Mouse (Mus musculus): ENCODE measurements at regions not wholly inside any gene's neighbourhood (a gene's known extent, or its start where the extent isn't known, plus 50 kb on each side); places are given as distances from the start of the nearest gene placed in this dataset.

GRCm38 (mm10) chr1:166793717-166794081 is 112.1 kb upstream of the Fmo9 start:
- no peaks in the 10 kb centered on the region for H3K9me3 ChIP-seq (replicated peaks)
- H3K27me3 ChIP-seq, result no peaks in the 10 kb centered on the region
- no peak overlapping the region for H3K27ac ChIP-seq (replicated peaks)
- 77% methylated on average over 1 of the region's 1 CpGs for WGBS
- no peak overlapping the region for H3K4me2 ChIP-seq (replicated peaks)
- H3K4me3 ChIP-seq (replicated peaks), result no peak overlapping the region
- H3K36me3 ChIP-seq, result no peaks in the 10 kb centered on the region
- H3K4me1 ChIP-seq, result no peaks in the 10 kb centered on the region
- H3K9ac ChIP-seq, result no peak overlapping the region
- no peak for ATAC-seq (ENCODE audit: insufficient number of reproducible peaks, low FRiP score, low TSS enrichment, low read depth)

- Histone ChIP-seq H3K9me3 (replicated peaks) (no peaks in the 10 kb centered on the region), H3K27me3 (no peaks in the 10 kb centered on the region), H3K27ac (replicated peaks) (no peak overlapping the region), H3K9ac (no peak overlapping the region), H3K4me2 (replicated peaks) (no peak overlapping the region), H3K4me1 (no peaks in the 10 kb centered on the region), H3K4me3 (replicated peaks) (no peak overlapping the region), H3K36me3 (no peaks in the 10 kb centered on the region)
- ATAC-seq (ENCODE audit: insufficient number of reproducible peaks, low FRiP score, low TSS enrichment, low read depth), result no peak
- WGBS, result 63% methylated on average over 14 of the region's 14 CpGs
These were observed 113.1 kb upstream of the Fmo9 start for GRCm38 (mm10) chr1:166794622-166795244.

- H3K9ac ChIP-seq, result no peak overlapping the region
- H3K9me3 ChIP-seq (replicated peaks), result no peaks in the 10 kb centered on the region
- no peaks in the 10 kb centered on the region for H3K4me1 ChIP-seq
- no peaks in the 10 kb centered on the region for H3K36me3 ChIP-seq
- 83% methylated on average over 4 of the region's 4 CpGs for WGBS
- no peak overlapping the region for H3K4me2 ChIP-seq (replicated peaks)
- H3K27ac ChIP-seq (replicated peaks), result no peak overlapping the region
- no peak overlapping the region for H3K4me3 ChIP-seq (replicated peaks)
- no peaks in the 10 kb centered on the region for H3K27me3 ChIP-seq
- ATAC-seq (ENCODE audit: insufficient number of reproducible peaks, low FRiP score, low TSS enrichment, low read depth), result no peak
These were observed 114.0 kb upstream of the Fmo9 start for GRCm38 (mm10) chr1:166795613-166796012.

- Histone ChIP-seq H3K27me3 (no peaks in the 10 kb centered on the region), H3K4me2 (replicated peaks) (no peak overlapping the region), H3K9me3 (replicated peaks) (no peaks in the 10 kb centered on the region), H3K36me3 (no peaks in the 10 kb centered on the region), H3K4me3 (replicated peaks) (no peak overlapping the region), H3K27ac (replicated peaks) (no peak overlapping the region), H3K9ac (no peak overlapping the region), H3K4me1 (no peaks in the 10 kb centered on the region)
- ATAC-seq (ENCODE audit: insufficient number of reproducible peaks, low FRiP score, low TSS enrichment, low read depth), result no peak
- WGBS, result 64% methylated on average over 6 of the region's 6 CpGs
These were observed 114.8 kb upstream of the Fmo9 start for GRCm38 (mm10) chr1:166796362-166796925.

GRCm38 (mm10) chr1:166796931-166797330 is 115.3 kb upstream of the Fmo9 start:
- Histone ChIP-seq H3K36me3 (no peaks in the 10 kb centered on the region), H3K9ac (no peak overlapping the region), H3K9me3 (replicated peaks) (no peaks in the 10 kb centered on the region), H3K4me1 (no peaks in the 10 kb centered on the region), H3K27me3 (no peaks in the 10 kb centered on the region), H3K4me2 (replicated peaks) (no peak overlapping the region), H3K4me3 (replicated peaks) (no peak overlapping the region), H3K27ac (replicated peaks) (no peak overlapping the region)
- 72% methylated on average over 4 of the region's 4 CpGs for WGBS
- no peak for ATAC-seq (ENCODE audit: insufficient number of reproducible peaks, low FRiP score, low TSS enrichment, low read depth)

- no peak overlapping the region for H3K4me2 ChIP-seq (replicated peaks)
- no peak overlapping the region for H3K27ac ChIP-seq (replicated peaks)
- no peaks in the 10 kb centered on the region for H3K9me3 ChIP-seq (replicated peaks)
- no peaks in the 10 kb centered on the region for H3K36me3 ChIP-seq
- H3K4me1 ChIP-seq, result no peaks in the 10 kb centered on the region
- ATAC-seq (ENCODE audit: insufficient number of reproducible peaks, low FRiP score, low TSS enrichment, low read depth), result no peak
- H3K4me3 ChIP-seq (replicated peaks), result no peak overlapping the region
- no peaks in the 10 kb centered on the region for H3K27me3 ChIP-seq
- WGBS, result 73% methylated on average over 11 of the region's 11 CpGs
- H3K9ac ChIP-seq, result no peak overlapping the region
These were observed 119.4 kb upstream of the Fmo9 start for GRCm38 (mm10) chr1:166800953-166801603.

- Histone ChIP-seq H3K4me2 (replicated peaks) (no peak overlapping the region), H3K9me3 (replicated peaks) (no peaks in the 10 kb centered on the region), H3K27ac (replicated peaks) (no peak overlapping the region), H3K27me3 (no peaks in the 10 kb centered on the region), H3K4me3 (replicated peaks) (no peak overlapping the region), H3K9ac (no peak overlapping the region), H3K4me1 (no peaks in the 10 kb centered on the region), H3K36me3 (no peaks in the 10 kb centered on the region)
- ATAC-seq (ENCODE audit: insufficient number of reproducible peaks, low FRiP score, low TSS enrichment, low read depth), result no peak
- WGBS, result 60% methylated on average over 4 of the region's 4 CpGs
These were observed 120.3 kb upstream of the Fmo9 start for GRCm38 (mm10) chr1:166801929-166802328.

- ATAC-seq (ENCODE audit: insufficient number of reproducible peaks, low FRiP score, low TSS enrichment, low read depth), result no peak
- 81% methylated on average over 2 of the region's 2 CpGs for WGBS
- Histone ChIP-seq H3K4me2 (replicated peaks) (no peak overlapping the region), H3K27me3 (no peaks in the 10 kb centered on the region), H3K9me3 (replicated peaks) (no peaks in the 10 kb centered on the region), H3K36me3 (no peaks in the 10 kb centered on the region), H3K4me1 (no peaks in the 10 kb centered on the region), H3K9ac (no peak overlapping the region), H3K4me3 (replicated peaks) (no peak overlapping the region), H3K27ac (replicated peaks) (no peak overlapping the region)
These were observed 122.3 kb upstream of the Fmo9 start for GRCm38 (mm10) chr1:166803928-166804327.

- Histone ChIP-seq H3K4me1 (no peaks in the 10 kb centered on the region), H3K4me3 (replicated peaks) (no peak overlapping the region), H3K27me3 (no peaks in the 10 kb centered on the region), H3K9me3 (replicated peaks) (no peaks in the 10 kb centered on the region), H3K36me3 (no peaks in the 10 kb centered on the region), H3K9ac (no peak overlapping the region), H3K4me2 (replicated peaks) (no peak overlapping the region), H3K27ac (replicated peaks) (no peak overlapping the region)
- 82% methylated on average over 1 of the region's 1 CpGs for WGBS
- no peak for ATAC-seq (ENCODE audit: insufficient number of reproducible peaks, low FRiP score, low TSS enrichment, low read depth)
These were observed 122.7 kb upstream of the Fmo9 start for GRCm38 (mm10) chr1:166804333-166804732.

GRCm38 (mm10) chr1:166807163-166807945 is 125.7 kb upstream of the Fmo9 start:
- Histone ChIP-seq H3K27ac (replicated peaks) (no peak overlapping the region), H3K4me2 (replicated peaks) (no peak overlapping the region), H3K27me3 (no peaks in the 10 kb centered on the region), H3K4me3 (replicated peaks) (no peak overlapping the region), H3K4me1 (no peaks in the 10 kb centered on the region), H3K9me3 (replicated peaks) (no peaks in the 10 kb centered on the region), H3K9ac (no peak overlapping the region), H3K36me3 (no peaks in the 10 kb centered on the region)
- no peak for ATAC-seq (ENCODE audit: insufficient number of reproducible peaks, low FRiP score, low TSS enrichment, low read depth)
- whole genome bisulfite sequencing, result 67% methylated on average over 7 of the region's 7 CpGs

GRCm38 (mm10) chr1:166811341-166812071 is 129.9 kb upstream of the Fmo9 start:
- Histone ChIP-seq H3K27me3 (no peaks in the 10 kb centered on the region), H3K9me3 (replicated peaks) (no peaks in the 10 kb centered on the region), H3K36me3 (no peaks in the 10 kb centered on the region), H3K9ac (no peak overlapping the region), H3K27ac (replicated peaks) (no peak overlapping the region), H3K4me1 (no peaks in the 10 kb centered on the region), H3K4me3 (replicated peaks) (no peak overlapping the region), H3K4me2 (replicated peaks) (no peak overlapping the region)
- WGBS, result 50% methylated on average over 9 of the region's 9 CpGs
- ATAC-seq (ENCODE audit: insufficient number of reproducible peaks, low FRiP score, low TSS enrichment, low read depth), result no peak

Measured in embryonic facial prominence, embryonic 15.5 days (tissue).